Mouse (Mus musculus): Measurements from ENCODE around the gene Tmem131l. TPM values are rescaled to one million over a fixed set of nuclear protein-coding genes. Genes with fewer than 3 reads are reported as not detected.

The Tmem131l gene
- total RNA-seq, 2 experiments from 2014 or later = 753 to 938 TPM

GRCm38 (mm10) chr3:83986740-83987139, 53.2 kb downstream of the Tmem131l start:
- ATAC-seq (replicated peaks; ENCODE audit: low FRiP score, poor library complexity, severe bottlenecking) = no peak

GRCm38 (mm10) chr3:83985426-83985825, 54.5 kb downstream of the Tmem131l start:
- ATAC-seq (replicated peaks; ENCODE audit: low FRiP score, poor library complexity, severe bottlenecking) = no peak

GRCm38 (mm10) chr3:83984379-83984778, 55.6 kb downstream of the Tmem131l start:
- no peak for ATAC-seq (replicated peaks; ENCODE audit: low FRiP score, poor library complexity, severe bottlenecking)

- no peak for ATAC-seq (replicated peaks; ENCODE audit: low FRiP score, poor library complexity, severe bottlenecking)
Observed at GRCm38 (mm10) chr3:83982821-83983220, 57.2 kb downstream of the Tmem131l start.

- no peak for ATAC-seq (replicated peaks; ENCODE audit: low FRiP score, poor library complexity, severe bottlenecking)
Observed at GRCm38 (mm10) chr3:83980231-83980872, 59.6 kb downstream of the Tmem131l start.

- ATAC-seq (replicated peaks; ENCODE audit: low FRiP score, poor library complexity, severe bottlenecking) = no peak
Observed at GRCm38 (mm10) chr3:83978497-83979410, 61.2 kb downstream of the Tmem131l start.

GRCm38 (mm10) chr3:83977817-83978216, 62.2 kb downstream of the Tmem131l start:
- ATAC-seq (replicated peaks; ENCODE audit: low FRiP score, poor library complexity, severe bottlenecking) = no peak

- no peak for ATAC-seq (replicated peaks; ENCODE audit: low FRiP score, poor library complexity, severe bottlenecking)
Observed at GRCm38 (mm10) chr3:83976161-83976560, 63.8 kb downstream of the Tmem131l start.

GRCm38 (mm10) chr3:83973339-83973738, 66.6 kb downstream of the Tmem131l start:
- no peak for ATAC-seq (replicated peaks; ENCODE audit: low FRiP score, poor library complexity, severe bottlenecking)

- ATAC-seq (replicated peaks; ENCODE audit: low FRiP score, poor library complexity, severe bottlenecking) = no peak
Observed at GRCm38 (mm10) chr3:83970629-83971028, 69.3 kb downstream of the Tmem131l start.

- ATAC-seq (replicated peaks; ENCODE audit: low FRiP score, poor library complexity, severe bottlenecking) = no peak
Observed at GRCm38 (mm10) chr3:83969081-83969480, 70.9 kb downstream of the Tmem131l start.

GRCm38 (mm10) chr3:83967791-83968190, 72.2 kb downstream of the Tmem131l start:
- ATAC-seq (replicated peaks; ENCODE audit: low FRiP score, poor library complexity, severe bottlenecking) = no peak

- no peak for ATAC-seq (replicated peaks; ENCODE audit: low FRiP score, poor library complexity, severe bottlenecking)
Observed at GRCm38 (mm10) chr3:83965333-83965732, 74.6 kb downstream of the Tmem131l start.

- ATAC-seq (replicated peaks; ENCODE audit: low FRiP score, poor library complexity, severe bottlenecking) = no peak
Observed at GRCm38 (mm10) chr3:83963705-83964104, 76.3 kb downstream of the Tmem131l start.

GRCm38 (mm10) chr3:83962571-83962970, 77.4 kb downstream of the Tmem131l start:
- ATAC-seq (replicated peaks; ENCODE audit: low FRiP score, poor library complexity, severe bottlenecking) = no peak

- ATAC-seq (replicated peaks; ENCODE audit: low FRiP score, poor library complexity, severe bottlenecking) = no peak
Observed at GRCm38 (mm10) chr3:83962076-83962475, 77.9 kb downstream of the Tmem131l start.

GRCm38 (mm10) chr3:83958951-83959681, 80.9 kb downstream of the Tmem131l start:
- ATAC-seq (replicated peaks; ENCODE audit: low FRiP score, poor library complexity, severe bottlenecking) = no peak

- no peak for ATAC-seq (replicated peaks; ENCODE audit: low FRiP score, poor library complexity, severe bottlenecking)
Observed at GRCm38 (mm10) chr3:83953879-83954278, 86.1 kb downstream of the Tmem131l start.

- ATAC-seq (replicated peaks; ENCODE audit: low FRiP score, poor library complexity, severe bottlenecking) = no peak
Observed at GRCm38 (mm10) chr3:83948801-83949200, 91.2 kb downstream of the Tmem131l start.

- ATAC-seq (replicated peaks; ENCODE audit: low FRiP score, poor library complexity, severe bottlenecking) = no peak
Observed at GRCm38 (mm10) chr3:83947476-83948245, 92.3 kb downstream of the Tmem131l start.
